Mouse (Mus musculus) embryonic fibroblast, embryonic 13.5 days (primary cell): ENCODE results near the gene Hspbp1.

ENCODE experiments used
- CTCF ChIP-seq: IDR thresholded peaks from 2 replicates; pipeline ENCODE4 v1.5.1; 2011; ENCODE audit warnings: mild to moderate bottlenecking, control low read depth, low read length, moderate library complexity, borderline replicate concordance; ENCODE audit not compliant: insufficient read depth
- POLR2A ChIP-seq: IDR thresholded peaks from 2 replicates; pipeline ENCODE4 v1.6.1; 2011; ENCODE audit warnings: low read depth, mild to moderate bottlenecking, control low read depth, low read length, moderate library complexity

GRCm38 (mm10) chr7:4653351-4653750, 31.5 kb downstream of the Hspbp1 start:
- TF ChIP-seq POLR2A (no peak), CTCF (no peak)
